Mouse (Mus musculus): ENCODE results near the gene Slc45a3.

GRCm38 (mm10) chr1:132030574-132030973 lies 67.8 kb downstream of the Slc45a3 start:
- TF ChIP-seq CTCF (IDR thresholded peaks at IDR 0.05): peak; percentile 67
- no peak for TF ChIP-seq POLR2A (IDR thresholded peaks at IDR 0.05; ENCODE audit: insufficient read depth, low read depth, low read length)
